Mouse (Mus musculus) testis, adult 2 months (tissue): ENCODE results near the gene Clpsl2.
A peak's percentile ranks its signal among the peaks of the same experiment; 100 is the strongest.

Experiments
- CTCF ChIP-seq: fragments of 200-500 bp; IDR thresholded peaks from 2 replicates; pipeline ENCODE4 v1.5.1; 2012; ENCODE audit warnings: low read depth, mild to moderate bottlenecking, inconsistent platforms, low read length, moderate library complexity; ENCODE audit not compliant: control insufficient read depth, insufficient read depth, insufficient replicate concordance
- POLR2A ChIP-seq: fragments of 200-500 bp; IDR thresholded peaks from 2 replicates; pipeline ENCODE4 v1.6.1; 2012; ENCODE audit warnings: low read depth, mild to moderate bottlenecking, inconsistent platforms, low read length, moderate library complexity; ENCODE audit not compliant: control insufficient read depth

GRCm38 (mm10) chr17:28522623-28523354, 26.4 kb upstream of the Clpsl2 start:
- TF ChIP-seq CTCF (no peak), POLR2A (peak; percentile 55)
